Mouse (Mus musculus): ENCODE measurements at regions not wholly inside any gene's neighbourhood (a gene's known extent, or its start where the extent isn't known, plus 50 kb on each side); places are given as distances from the start of the nearest gene placed in this dataset.

GRCm38 (mm10) chr1:169157496-169157895 is 373.8 kb downstream of the Nuf2 start:
- DNase-seq (ENCODE audit: extremely low spot score, low read depth, low spot score): no peak

DNA sequence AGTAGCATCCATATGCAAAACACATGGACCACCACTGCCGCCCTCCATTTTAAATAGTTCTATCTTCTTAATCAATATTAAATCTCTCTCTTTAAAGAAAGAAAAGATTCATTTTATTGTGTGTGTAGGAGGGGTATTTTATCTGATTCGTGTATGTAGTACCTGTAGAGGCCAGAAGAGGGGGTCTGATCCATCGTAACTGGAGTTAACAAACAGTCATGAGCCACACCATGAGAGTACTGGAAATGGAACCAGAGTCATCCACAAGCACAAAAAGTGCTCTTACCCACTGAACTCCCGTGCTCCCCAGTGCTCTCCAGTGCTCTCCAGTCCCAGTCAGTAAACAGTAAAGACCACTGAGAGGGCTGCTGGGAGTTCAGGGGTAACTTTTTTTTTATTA is 374.4 kb downstream of the Nuf2 start:
- DNase-seq (ENCODE audit: extremely low spot score, low read depth, low spot score): no peak

DNA sequence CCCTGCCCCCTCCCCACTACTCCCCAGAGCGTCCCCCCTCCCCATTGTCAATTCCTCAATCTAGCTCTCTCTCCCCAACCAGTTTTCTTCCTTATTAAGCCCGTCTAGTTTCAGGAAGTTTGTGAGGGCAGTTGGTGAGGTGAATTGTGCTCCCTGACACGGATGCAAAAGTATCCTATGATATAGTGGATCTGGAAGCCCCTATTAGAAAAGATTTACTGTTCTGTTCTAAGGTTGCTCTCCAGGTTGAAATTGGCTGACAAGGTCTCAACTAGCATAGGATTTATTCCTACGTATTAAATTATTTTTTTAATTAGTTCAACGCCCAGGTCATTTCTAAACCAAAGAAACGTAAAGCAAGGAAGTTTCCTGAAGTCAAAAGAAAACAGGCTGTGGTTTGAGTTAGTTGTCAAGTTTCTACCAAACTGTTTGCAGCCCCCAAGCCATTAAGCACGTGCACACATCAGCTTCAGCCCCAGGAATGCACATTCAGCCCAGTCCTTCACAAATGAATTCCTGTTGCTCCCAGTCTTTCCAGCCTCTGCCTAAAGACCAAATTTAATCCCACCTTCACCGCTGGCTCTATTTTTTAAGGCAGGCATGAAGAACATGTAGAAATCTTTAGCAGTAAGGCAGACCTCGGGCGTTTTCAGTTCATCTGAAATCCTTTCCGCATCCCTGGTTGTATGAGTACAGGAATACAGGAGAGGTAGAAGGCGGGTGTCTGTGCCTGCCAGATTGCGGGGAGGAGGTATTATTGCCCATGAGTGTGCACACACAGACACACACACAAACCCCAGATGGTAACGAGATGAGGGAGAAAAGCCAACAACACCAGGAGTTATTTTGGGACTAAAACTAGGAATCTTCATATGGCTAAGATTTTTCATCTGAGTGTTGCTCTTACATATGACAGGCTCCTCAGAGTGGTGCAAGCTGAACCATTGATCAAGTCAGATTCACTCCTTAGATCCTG is 375.5 kb downstream of the Nuf2 start:
- no peak for DNase-seq (ENCODE audit: extremely low spot score, low read depth, low spot score)

GRCm38 (mm10) chr1:169142216-169142615 is 389.0 kb downstream of the Nuf2 start:
- no peak for DNase-seq (ENCODE audit: extremely low spot score, low read depth, low spot score)

GRCm38 (mm10) chr1:169140056-169140455 is 391.2 kb downstream of the Nuf2 start:
- no peak for DNase-seq (ENCODE audit: extremely low spot score, low read depth, low spot score)

DNA sequence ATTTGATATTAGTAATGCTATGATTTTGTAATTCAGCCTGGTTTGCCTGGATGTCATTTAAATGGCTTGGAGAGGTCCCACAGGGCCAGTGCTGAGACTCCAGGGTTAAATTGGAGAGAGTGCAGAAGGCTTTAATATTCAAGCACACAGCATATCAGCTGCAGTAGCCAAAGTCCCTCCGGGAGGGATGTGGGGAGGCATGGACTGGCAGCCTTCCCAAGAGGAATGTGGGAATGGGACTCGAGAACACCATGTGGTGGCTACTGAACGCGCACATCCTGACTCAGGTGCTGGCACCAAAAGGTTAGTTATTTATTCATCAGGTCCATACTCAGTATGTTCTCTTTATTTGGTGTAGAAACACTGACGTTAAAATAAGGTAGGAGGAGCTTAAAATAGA is 391.8 kb downstream of the Nuf2 start:
- DNase-seq (ENCODE audit: extremely low spot score, low read depth, low spot score): no peak

- no peak for DNase-seq (ENCODE audit: extremely low spot score, low read depth, low spot score)
These were observed 392.1 kb downstream of the Nuf2 start for GRCm38 (mm10) chr1:169139184-169139486.

- DNase-seq (ENCODE audit: extremely low spot score, low read depth, low spot score): no peak
These were observed 392.7 kb downstream of the Nuf2 start for GRCm38 (mm10) chr1:169138404-169139183.

DNA sequence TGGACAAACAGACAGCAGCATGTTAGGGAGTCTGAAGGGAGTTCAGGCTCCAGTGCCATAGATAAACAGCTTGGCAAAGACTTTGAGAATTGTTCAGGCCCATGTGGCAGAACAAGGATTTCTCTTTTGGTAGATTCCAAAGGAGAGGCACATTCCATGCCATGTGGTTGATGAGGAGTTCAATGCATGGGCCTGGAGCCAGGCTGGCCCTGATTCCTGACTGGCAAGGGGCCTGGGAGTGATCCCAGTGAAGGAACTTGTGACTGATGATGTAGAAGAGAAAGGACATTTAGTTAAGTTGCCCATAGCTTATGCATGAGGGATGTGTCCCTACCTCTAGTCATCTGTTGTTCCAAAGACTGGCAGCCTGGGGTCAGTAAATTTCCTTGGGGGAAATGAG is 395.7 kb downstream of the Nuf2 start:
- DNase-seq (ENCODE audit: extremely low spot score, low read depth, low spot score): no peak

DNA sequence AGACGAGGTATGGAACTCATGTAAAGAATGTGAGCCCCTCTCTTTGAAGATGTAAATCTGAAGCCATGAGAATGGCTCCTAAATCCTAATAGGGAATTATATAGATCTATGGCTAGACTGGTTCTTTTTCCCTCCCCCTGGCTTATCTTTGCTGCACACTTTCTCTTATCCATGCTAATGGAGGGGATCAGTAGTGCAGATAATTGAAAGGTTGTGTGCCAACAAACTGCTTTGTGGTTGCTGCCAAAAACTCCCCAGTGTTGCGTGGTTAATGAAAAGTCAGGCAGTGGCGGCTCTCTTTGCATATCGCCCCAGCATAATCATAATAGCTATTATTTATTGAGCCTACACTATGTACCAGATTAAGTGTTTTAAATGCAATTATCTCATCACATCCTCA is 427.6 kb downstream of the Nuf2 start:
- no peak for DNase-seq (ENCODE audit: extremely low spot score, low read depth, low spot score)

DNA sequence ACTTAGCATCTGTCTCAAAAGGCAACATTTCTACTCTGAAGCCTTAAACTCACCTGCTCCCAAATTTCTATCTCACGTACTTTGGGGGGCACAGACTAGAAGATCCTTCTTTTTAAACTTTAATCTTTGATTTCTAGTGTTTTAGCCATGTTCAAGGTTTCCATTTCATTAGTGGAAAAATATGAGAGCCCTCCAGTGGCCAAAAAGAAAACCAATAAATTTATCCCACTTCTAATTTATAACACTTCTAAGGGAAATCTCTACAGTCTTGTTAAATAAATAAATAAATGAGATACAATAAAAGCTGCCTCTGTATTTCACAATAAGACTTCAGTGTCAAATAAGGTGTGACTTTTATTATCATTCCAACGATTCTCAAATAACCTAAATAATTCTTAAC is 428.2 kb downstream of the Nuf2 start:
- DNase-seq (ENCODE audit: extremely low spot score, low read depth, low spot score): no peak

- DNase-seq (ENCODE audit: extremely low spot score, low read depth, low spot score): no peak
These were observed 432.0 kb downstream of the Nuf2 start for GRCm38 (mm10) chr1:169099221-169099620.

GRCm38 (mm10) chr1:169096737-169097136 is 434.5 kb downstream of the Nuf2 start:
- DNase-seq (ENCODE audit: extremely low spot score, low read depth, low spot score): no peak

GRCm38 (mm10) chr1:169093602-169094354 is 437.5 kb downstream of the Nuf2 start:
- DNase-seq (ENCODE audit: extremely low spot score, low read depth, low spot score): no peak

- DNase-seq (ENCODE audit: extremely low spot score, low read depth, low spot score): no peak
These were observed 445.2 kb downstream of the Nuf2 start for GRCm38 (mm10) chr1:169086032-169086431.

- DNase-seq (ENCODE audit: extremely low spot score, low read depth, low spot score): no peak
These were observed 450.6 kb downstream of the Nuf2 start for GRCm38 (mm10) chr1:169080686-169081085.

GRCm38 (mm10) chr1:169077228-169077627 is 454.0 kb downstream of the Nuf2 start:
- DNase-seq (ENCODE audit: extremely low spot score, low read depth, low spot score): no peak

- no peak for DNase-seq (ENCODE audit: extremely low spot score, low read depth, low spot score)
These were observed 455.3 kb downstream of the Nuf2 start for GRCm38 (mm10) chr1:169076006-169076405.

GRCm38 (mm10) chr1:169071366-169071765 is 459.9 kb downstream of the Nuf2 start:
- DNase-seq (ENCODE audit: extremely low spot score, low read depth, low spot score): no peak

- DNase-seq (ENCODE audit: extremely low spot score, low read depth, low spot score): no peak
These were observed 461.6 kb downstream of the Nuf2 start for GRCm38 (mm10) chr1:169069647-169070046.

- DNase-seq (ENCODE audit: extremely low spot score, low read depth, low spot score): no peak
These were observed 464.5 kb downstream of the Nuf2 start for GRCm38 (mm10) chr1:169066795-169067194.

All from hindlimb bud, embryonic 11.5 days (tissue).